ENCODE assay signal across 1 mouse cellular context in the genomic region with DNA sequence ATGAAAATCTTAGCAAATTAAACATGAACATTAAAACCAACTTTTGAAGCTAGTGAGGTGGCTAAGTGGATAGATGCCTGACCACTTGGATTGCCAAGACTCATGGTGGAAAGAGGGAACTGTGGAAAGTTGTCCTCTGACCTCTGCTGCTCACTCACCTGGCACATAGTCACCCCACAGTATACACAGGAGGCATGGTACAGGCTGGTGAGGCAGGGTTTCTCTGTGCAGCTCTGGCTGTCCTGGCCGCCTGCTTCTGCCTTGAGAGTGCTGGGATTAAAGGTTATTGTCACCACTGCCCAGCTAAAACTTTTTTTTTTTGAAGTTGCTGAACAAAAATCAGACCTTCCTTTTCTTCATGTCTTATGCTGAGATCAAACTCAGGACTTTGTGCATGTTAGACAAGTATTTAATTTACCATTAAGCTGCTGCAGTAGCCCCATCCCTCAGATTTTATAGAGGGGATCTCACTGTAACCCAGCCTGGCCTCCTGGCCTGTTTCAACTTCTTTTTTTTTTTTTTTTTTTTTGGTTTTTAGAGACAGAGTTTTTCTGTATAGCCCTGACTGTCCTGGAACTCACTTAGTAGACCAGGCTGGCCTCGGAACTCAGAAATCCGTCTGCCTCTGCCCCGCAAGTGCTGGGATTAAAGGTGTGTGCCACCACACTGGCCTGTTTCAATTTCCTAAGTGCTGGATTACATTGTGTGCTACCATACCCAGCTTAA.
TF ChIP-seq lines count a peak whose summit lies in the region.

No protein-coding gene starts in this region.

TF ChIP-seq in myocyte, 11 proteins besides CTCF, POLR2A, EP300 and RAD21 (continued from another document):
- peak; percentile 39 for TF ChIP-seq POLR2AphosphoS2 (IDR thresholded peaks at IDR 0.05; ENCODE audit: insufficient read length, low read depth)
TF ChIP-seq in myocyte: peak in this region for 1.
